Mouse (Mus musculus): ENCODE results near the gene Nutf2-ps1. TPM values are rescaled to one million over a fixed set of nuclear protein-coding genes. Genes with fewer than 3 reads are reported as not detected.
"Not testable (repeated sequence)": the region's sequence is repeated elsewhere in the genome, so short reads cannot be mapped to it uniquely, and the experiment has no call there.

Nutf2-ps1 gene
- polyA plus RNA-seq, 1 experiment from 2014 or later = 101 TPM

DNA sequence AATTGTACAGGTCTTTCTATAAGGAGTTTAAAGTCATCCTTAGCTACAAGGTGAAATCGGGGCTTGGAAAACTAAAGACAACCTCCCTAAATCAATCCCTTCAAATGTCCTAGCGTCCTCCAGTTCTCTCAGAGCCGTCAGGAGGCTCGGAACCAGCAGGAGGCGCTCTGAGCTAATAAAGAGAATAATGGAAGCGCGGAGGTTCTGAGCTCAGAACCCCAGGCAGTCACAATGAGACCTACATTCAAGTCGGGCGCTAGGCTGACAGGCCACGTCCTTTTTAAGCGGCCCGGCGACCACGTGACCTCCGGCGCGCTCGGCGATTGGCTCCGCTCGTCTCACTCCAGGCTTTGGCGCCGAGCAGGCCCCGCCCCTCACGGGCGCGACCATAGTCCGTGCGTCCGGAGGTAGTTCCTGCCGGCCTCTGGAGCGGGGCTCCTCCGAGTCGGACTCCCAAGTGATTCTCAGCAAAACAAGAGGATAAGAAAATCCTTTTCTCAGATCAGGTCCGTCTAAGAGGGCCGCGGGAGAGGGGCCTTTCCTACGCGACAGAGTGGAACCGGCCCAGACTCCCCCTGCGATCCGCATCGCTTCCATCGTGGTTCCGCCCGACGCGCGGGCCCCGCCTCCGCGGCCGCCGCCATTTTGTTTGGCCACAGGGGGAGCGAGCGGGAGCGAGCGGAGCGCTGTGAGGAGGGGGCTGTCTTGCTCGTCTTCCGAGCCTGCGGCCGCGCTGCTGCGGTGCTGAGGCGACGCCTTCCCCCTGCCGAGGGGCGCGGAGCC lies 11.1 kb upstream of the Nutf2-ps1 start, which contains the start of gene Smc3:
Gene Smc3 (plus strand): TSS at position 642 of the 783 bp plus-strand sequence.
- peak within 1 kb of the TSS; percentile 71 for H3K27ac ChIP-seq (ENCODE audit: low read depth)
- TF ChIP-seq CTCF (IDR thresholded peaks at IDR 0.05; ENCODE audit: low read depth) (peak; percentile 91), EP300 (IDR thresholded peaks at IDR 0.05; ENCODE audit: low read depth) (peak; percentile 70)
- peak within 1 kb of the TSS; percentile 88 for H3K9ac ChIP-seq (replicated peaks)
- peaks cover 12% of the 10 kb centered on the region for H3K4me1 ChIP-seq (ENCODE audit: insufficient read depth)
- DNase-seq (peak; percentile 99), ATAC-seq (peak; percentile 95)
- H3K27me3 ChIP-seq (ENCODE audit: insufficient read depth, low read length) = no peaks in the 10 kb centered on the region
- H3K9me3 ChIP-seq (ENCODE audit: low read length) = no peaks in the 10 kb centered on the region
- peak within 1 kb of the TSS; percentile 94 for H3K4me2 ChIP-seq (ENCODE audit: low read depth, low read length)
- peak within 1 kb of the TSS; percentile 84 for H3K4me3 ChIP-seq (ENCODE audit: low read depth, low read length)
- under 1% methylated on average over 66 of the region's 70 CpGs for WGBS (ENCODE audit: insufficient replicate concordance)
- peaks cover 11% of the 10 kb centered on the region for H3K36me3 ChIP-seq (replicated peaks; ENCODE audit: insufficient read depth, low read length)

DNA sequence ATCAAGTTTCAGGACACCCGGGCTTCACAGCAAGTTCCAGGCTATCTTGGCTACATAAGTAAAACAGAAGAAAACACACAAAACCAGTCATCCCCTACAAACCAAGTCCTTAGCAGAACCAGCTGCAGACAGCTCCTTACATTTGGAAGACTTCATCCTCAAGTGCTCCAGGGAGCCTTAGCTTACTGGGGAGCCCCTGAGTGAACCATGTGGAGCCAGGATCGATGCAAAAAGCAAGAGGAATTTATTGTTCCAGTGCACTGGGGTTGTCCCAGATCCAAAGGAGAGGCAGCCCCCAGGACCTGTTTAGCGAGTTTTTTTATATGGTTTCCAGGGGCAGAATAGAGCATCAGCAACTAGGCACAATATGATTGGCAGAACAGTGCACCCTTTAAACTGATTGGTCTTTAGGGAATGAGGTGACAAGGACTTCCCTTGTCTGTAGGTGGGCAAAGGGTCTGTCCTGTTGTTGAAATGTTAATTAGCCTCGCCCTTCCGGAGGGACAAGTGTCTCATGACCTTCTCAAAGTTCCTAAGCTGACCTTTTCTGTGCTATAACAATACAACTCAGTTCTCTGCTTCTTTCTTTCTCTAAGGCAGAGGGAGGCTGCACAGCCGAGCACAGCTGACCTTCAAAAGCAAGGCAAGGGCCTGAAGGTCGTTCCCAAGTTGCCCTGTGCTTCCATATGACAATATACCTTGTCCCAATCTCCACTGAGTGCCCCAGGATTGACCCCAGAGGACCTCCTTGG lies 8.0 kb upstream of the Nutf2-ps1 start:
- Histone ChIP-seq H3K9me3 (ENCODE audit: low read length) (no peaks in the 10 kb centered on the region), H3K4me1 (ENCODE audit: insufficient read depth) (peaks cover 2% of the 10 kb centered on the region), H3K27me3 (ENCODE audit: insufficient read depth, low read length) (no peaks in the 10 kb centered on the region), H3K27ac (ENCODE audit: low read depth) (no peak overlapping the region), H3K36me3 (replicated peaks; ENCODE audit: insufficient read depth, low read length) (no peaks in the 10 kb centered on the region), H3K4me2 (ENCODE audit: low read depth, low read length) (no peak overlapping the region), H3K9ac (replicated peaks) (no peak overlapping the region), H3K4me3 (ENCODE audit: low read depth, low read length) (no peak overlapping the region)
- WGBS (ENCODE audit: insufficient replicate concordance) = 75% methylated on average over 7 of the region's 7 CpGs
- no peak for DNase-seq
- no peak for TF ChIP-seq CTCF (IDR thresholded peaks at IDR 0.05; ENCODE audit: low read depth)
- no peak for TF ChIP-seq EP300 (IDR thresholded peaks at IDR 0.05; ENCODE audit: low read depth)
- ATAC-seq = no peak

GRCm38 (mm10) chr19:53587686-53588085 lies 1.2 kb downstream of the Nutf2-ps1 start:
- H3K4me2 ChIP-seq (ENCODE audit: low read depth, low read length); H3K4me3 ChIP-seq (ENCODE audit: low read depth, low read length); H3K4me1 ChIP-seq (ENCODE audit: insufficient read depth); ATAC-seq; H3K9me3 ChIP-seq (ENCODE audit: low read length); H3K36me3 ChIP-seq (replicated peaks; ENCODE audit: insufficient read depth, low read length); H3K27ac ChIP-seq (ENCODE audit: low read depth); H3K9ac ChIP-seq (replicated peaks); H3K27me3 ChIP-seq (ENCODE audit: insufficient read depth, low read length): not testable (repeated sequence)
- DNase-seq = peak; percentile 2
- 80% methylated on average over 3 of the region's 3 CpGs for WGBS (ENCODE audit: insufficient replicate concordance)

DNA sequence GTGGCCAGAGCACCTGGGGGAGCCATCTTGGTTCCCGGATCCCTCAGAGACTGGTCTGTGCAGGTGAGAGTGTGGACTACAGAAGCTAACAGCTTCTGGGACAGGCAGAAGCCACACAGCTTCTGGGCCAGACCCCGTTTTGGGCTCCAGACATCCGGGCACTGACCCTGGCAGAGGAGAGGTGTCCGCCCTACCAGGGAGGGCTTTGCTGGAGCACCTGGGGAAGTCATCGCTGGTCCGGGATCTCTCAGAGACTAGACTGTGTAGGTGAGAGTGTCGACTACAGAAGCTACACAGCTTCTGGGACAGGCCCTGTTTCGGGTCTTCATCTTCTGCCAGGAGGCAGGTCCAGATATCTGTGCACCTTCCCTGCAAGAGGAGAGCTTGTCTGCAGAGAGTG lies 8.6 kb downstream of the Nutf2-ps1 start:
- not testable (repeated sequence) for H3K9ac ChIP-seq (replicated peaks); H3K4me3 ChIP-seq (ENCODE audit: low read depth, low read length); ATAC-seq; H3K36me3 ChIP-seq (replicated peaks; ENCODE audit: insufficient read depth, low read length); H3K27me3 ChIP-seq (ENCODE audit: insufficient read depth, low read length); H3K4me2 ChIP-seq (ENCODE audit: low read depth, low read length); H3K4me1 ChIP-seq (ENCODE audit: insufficient read depth); H3K27ac ChIP-seq (ENCODE audit: low read depth); H3K9me3 ChIP-seq (ENCODE audit: low read length)
- DNase-seq = peak; percentile 9
- WGBS (ENCODE audit: insufficient replicate concordance) = 82% methylated on average over 8 of the region's 8 CpGs

- WGBS (ENCODE audit: insufficient replicate concordance) = 12% methylated on average over 8 of the region's 8 CpGs
Measured at GRCm38 (mm10) chr19:53578597-53579252, 10.1 kb downstream of the Nutf2-ps1 start.

More at GRCm38 (mm10) chr19:53578597-53579252, 10.1 kb downstream of the Nutf2-ps1 start:
- DNase-seq (peak; percentile 67), ATAC-seq (peak; percentile 58)
- Histone ChIP-seq H3K4me2 (ENCODE audit: low read depth, low read length) (no peak overlapping the region), H3K9me3 (ENCODE audit: low read length) (no peaks in the 10 kb centered on the region), H3K27me3 (ENCODE audit: insufficient read depth, low read length) (no peaks in the 10 kb centered on the region), H3K27ac (ENCODE audit: low read depth) (no peak overlapping the region), H3K4me3 (ENCODE audit: low read depth, low read length) (no peak overlapping the region), H3K9ac (replicated peaks) (no peak overlapping the region), H3K4me1 (ENCODE audit: insufficient read depth) (no peaks in the 10 kb centered on the region), H3K36me3 (replicated peaks; ENCODE audit: insufficient read depth, low read length) (no peaks in the 10 kb centered on the region)
- TF ChIP-seq CTCF (IDR thresholded peaks at IDR 0.05; ENCODE audit: low read depth) (peak; percentile 95), EP300 (IDR thresholded peaks at IDR 0.05; ENCODE audit: low read depth) (no peak)

Data from liver, postnatal 0 days (tissue).